Mouse (Mus musculus): ENCODE data around the gene Stim1.

DNA sequence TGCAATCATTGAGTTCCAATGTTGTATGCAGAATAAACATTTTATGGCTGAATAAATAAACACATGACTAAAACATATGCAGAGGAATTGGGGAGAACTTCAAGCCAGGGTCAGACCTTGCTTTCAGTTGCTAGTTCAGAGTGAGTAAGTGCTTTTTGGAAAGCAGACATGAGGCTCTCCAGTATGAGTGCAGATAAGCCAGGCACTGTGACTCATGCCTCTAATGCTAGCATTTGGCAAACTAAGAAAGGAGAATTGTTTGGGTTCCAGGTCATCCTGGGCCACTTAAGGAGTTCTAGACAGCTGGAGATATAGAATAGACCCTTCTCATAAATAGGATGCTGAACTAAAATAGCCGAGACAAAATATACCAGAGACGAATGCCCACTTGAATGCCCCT, 216.1 kb downstream of the Stim1 start:
- TF ChIP-seq GATA1 (IDR thresholded peaks at IDR 0.05; ENCODE audit: low read length) (no peak), TAL1 (IDR thresholded peaks at IDR 0.05; ENCODE audit: low read length) (no peak)

Data from erythroblast, embryonic 14.5 days (primary cell).